Mouse (Mus musculus) lung, postnatal 36 days (tissue): ENCODE data around the gene Zfp819.

Experiments used
- DNase-seq: peaks from one replicate; pipeline ENCODE4 v3.0.0; 2022; ENCODE audit warnings: mixed read lengths

Zfp819 gene

GRCm38 (mm10) chr7:43643046-43643652 lies 36.2 kb downstream of the Zfp819 start:
- peak; percentile 7 for DNase-seq

- no peak for DNase-seq
Measured at GRCm38 (mm10) chr7:43652683-43653082, 45.7 kb downstream of the Zfp819 start.

- DNase-seq: peak; percentile 24
Measured at GRCm38 (mm10) chr7:43654519-43654918, 47.5 kb downstream of the Zfp819 start.

DNA sequence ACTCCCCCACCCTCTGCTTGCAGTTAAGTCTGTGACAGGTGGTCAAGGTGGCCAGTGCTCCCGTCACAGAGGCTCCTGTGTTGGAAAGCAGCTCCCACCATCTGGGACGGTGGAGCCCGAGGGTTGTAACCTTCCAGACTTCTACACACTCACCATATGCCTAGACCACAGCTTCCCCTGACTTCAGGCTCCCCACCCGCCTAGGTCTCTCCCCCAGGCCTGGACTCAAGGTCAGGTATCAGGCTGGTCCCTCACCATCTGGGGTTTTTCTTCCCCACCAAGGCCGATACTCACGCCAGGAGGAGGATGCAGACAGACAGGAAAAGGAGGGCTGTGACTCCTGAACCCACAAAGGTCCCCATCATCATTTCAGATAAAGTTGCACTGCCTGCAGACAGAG lies 49.3 kb downstream of the Zfp819 start:
- DNase-seq: no peak

DNA sequence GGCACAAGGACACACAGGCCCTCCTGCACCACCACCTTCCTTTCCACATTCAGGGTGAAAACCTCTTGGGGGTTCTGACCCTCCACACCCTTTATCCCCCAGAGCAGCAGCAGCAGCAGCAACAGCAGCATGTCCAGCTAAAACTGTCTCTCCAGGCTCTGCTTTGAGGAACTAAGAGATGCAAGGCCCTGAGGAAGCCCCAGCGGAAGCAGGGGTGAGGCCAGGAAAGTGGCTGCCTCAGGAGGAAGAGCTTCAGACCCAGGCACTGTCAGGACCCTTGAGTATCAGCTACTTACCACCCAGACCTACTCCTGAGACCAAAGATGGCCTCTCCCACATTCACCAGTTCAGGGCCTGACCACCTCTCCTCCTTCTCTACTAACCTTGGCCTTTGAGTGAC lies 53.0 kb downstream of the Zfp819 start, which contains the start of gene Siglece:
Gene Siglece (minus strand): TSS at position 160 of the 400 bp plus-strand sequence.
- peak; percentile 21 for DNase-seq

DNA sequence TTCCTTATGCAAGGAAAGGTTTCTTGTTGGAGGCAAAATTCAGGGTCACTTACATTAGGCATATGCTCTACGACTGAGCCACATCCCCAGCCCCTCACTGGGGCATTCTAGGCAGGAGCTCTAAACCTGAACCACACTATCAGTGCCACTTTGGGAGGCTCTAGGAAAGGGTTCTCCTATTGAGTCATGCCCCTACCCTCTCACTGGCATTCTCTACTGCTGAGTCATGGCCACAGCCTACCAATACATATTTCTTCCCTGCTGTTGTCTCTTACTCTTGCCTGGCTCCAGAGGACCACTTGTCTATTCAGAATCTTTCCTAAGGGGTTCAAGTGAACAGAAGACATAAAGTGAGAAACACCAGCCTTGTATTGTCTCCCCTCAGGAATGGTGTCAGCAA lies 55.8 kb downstream of the Zfp819 start:
- peak; percentile 16 for DNase-seq

- DNase-seq: peak; percentile 28
Measured at GRCm38 (mm10) chr7:43667221-43667620, 60.3 kb downstream of the Zfp819 start.
